Mouse (Mus musculus): ENCODE measurements around the gene Lhfpl5.

Gene Lhfpl5

DNA sequence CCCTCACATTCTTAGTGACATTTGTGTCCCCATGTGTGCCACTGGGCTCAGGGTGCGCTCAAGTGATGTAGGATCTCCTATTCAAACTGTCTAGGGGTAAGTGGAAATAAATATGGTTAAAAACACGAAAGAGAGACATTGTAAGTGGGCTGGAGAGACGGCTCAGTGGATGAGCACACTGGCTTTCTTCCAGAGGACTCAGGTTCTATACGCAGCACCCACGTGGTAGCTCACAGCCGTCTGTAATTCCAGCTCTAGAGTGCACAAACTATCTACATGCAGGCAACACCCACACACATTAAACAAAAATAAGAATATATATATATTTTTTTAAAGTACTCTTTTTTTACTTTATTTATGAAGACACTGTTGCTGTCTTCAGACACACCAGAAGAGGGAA, 2.5 kb upstream of the Lhfpl5 start:
- no peak for DNase-seq

DNA sequence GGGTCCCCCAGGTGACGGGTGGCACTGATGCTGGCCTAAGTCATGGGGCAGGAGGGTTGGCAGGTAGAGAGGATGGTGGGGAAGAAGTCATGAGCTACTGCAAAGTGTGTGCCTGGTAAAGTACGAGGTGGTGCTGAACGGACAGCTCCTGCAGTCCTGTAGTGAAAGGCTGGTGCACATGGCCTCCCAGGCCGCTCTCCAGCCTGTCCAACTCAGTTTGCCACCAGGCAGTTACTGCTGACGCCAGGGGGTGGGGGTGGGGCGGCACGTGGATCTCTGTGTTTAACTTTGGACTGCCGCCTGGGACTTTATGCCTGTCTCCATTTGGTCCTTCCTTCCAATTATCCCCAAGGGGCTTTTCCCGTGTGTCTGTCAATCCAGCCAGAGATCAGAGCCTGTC, 5.0 kb downstream of the Lhfpl5 start:
- DNase-seq: peak; percentile 70 to 90

- DNase-seq: no peak
Observed at GRCm38 (mm10) chr17:28581056-28581455, 5.6 kb downstream of the Lhfpl5 start.

DNA sequence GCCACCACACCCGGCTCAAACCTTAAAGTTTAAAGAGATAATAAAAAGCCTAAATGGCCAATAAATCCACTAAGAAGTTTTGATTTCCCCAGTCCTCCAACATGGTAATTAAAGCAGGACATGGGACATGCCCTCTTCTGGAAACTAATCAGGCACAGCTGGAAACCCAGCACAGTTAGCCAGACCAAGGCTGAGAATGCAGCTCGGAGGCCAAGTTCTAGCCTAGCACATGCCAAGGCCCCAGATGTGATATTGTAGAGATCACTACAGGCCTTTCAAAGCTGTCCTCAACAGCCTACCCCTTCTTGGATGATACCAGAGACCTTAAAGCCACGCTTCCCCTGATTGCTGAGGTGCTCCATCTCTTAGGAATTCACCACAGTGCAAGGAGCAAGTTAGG, 11.1 kb downstream of the Lhfpl5 start:
- no peak for DNase-seq

GRCm38 (mm10) chr17:28588591-28588990, 13.2 kb downstream of the Lhfpl5 start:
- no peak for DNase-seq

DNA sequence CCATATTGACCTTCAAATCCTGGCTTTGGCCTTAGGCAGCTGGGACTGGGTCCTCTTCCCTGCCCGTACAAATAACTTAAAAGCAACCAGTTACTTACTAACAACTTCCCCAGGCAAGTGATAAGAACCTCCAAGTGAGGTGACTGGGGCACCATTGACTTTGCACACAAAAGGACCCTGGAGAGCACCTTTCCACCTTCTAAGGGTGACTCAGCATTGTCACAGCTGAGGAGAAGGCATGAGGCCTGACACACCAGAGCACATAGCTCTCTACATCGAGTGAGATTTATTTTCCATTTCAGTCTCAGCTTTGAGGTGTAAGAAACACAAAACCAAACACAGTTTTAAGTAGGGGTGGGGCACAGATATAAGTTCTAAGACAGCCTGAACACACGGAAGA, 15.2 kb downstream of the Lhfpl5 start:
- no peak for DNase-seq

DNA sequence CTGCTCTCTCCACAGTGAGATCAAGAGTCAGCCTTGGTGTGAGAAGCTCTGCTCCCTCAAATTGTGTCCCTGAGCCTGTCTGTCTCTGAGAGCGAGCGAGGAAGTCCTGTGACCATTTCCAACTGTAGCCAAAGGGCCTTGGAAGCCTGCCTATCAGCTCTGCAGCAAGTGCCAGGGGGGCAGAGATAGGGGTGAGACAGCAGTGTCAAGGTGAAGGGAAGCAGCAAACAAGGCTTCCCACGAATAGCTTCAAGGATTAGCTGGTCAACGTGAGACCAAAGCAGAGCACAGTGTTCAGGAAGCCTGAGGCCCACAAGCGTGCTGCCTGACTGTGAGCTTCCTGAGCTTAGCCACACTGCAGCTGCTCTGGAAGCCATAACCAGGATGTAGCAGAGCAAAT, 16.0 kb downstream of the Lhfpl5 start:
- DNase-seq: no peak

DNA sequence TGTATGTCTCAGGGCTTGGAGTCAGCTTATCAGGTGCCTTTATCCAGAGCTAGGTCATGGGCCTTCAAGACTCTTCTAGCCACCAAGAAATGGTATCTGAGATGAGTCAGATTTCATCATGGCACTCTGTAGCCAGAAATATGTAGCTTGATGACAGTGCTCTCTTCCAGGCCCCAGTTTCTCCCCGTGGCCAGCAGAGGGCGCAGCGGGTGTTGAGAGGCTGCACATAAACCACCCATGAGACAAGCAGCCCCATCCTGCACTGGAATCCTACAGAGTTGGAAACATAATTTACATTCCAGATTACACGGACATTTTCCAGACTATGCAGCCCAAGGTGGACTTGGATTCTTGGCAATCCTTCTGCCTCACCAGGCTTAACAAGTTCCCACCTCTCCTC, 17.6 kb downstream of the Lhfpl5 start:
- DNase-seq: peak; percentile 66 to 89

DNA sequence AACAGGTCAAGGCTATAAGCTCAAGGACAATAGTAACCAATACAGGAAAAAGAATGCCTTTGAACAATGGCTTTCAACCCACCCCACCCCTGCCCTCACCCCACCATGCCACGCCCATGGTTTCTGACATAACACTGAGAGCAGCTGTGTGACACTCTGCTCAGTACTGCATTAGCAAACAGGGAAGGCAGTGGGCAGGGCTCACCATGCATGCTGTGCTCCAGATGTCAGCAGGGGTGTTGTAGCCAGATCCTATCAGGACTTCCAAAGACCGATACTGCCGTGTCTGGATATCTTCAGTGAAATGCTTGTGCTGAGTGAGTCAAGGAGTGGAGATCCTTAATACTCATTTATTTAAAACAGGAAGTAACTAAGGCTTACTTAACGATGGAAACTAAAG, 18.5 kb downstream of the Lhfpl5 start:
- DNase-seq: no peak

DNA sequence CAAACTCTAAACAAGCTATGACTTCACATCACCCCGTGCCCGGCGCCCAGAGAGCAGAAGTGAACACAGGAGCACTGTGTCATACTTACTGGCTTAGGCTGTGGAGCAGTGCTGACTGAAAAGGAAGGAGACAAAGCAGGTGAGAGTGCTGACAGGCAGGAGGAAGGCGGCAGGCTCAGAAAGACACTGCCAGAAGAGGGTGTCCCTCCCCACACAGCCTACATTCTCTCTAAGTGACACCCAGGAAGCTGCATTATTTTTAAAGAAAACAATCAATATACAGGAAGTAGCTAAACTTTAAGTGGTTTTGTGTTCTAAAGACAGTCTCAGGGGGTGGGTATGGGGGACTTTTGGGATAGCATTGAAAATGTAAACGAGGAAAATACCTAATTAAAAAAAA, 25.3 kb downstream of the Lhfpl5 start:
- DNase-seq: no peak

DNA sequence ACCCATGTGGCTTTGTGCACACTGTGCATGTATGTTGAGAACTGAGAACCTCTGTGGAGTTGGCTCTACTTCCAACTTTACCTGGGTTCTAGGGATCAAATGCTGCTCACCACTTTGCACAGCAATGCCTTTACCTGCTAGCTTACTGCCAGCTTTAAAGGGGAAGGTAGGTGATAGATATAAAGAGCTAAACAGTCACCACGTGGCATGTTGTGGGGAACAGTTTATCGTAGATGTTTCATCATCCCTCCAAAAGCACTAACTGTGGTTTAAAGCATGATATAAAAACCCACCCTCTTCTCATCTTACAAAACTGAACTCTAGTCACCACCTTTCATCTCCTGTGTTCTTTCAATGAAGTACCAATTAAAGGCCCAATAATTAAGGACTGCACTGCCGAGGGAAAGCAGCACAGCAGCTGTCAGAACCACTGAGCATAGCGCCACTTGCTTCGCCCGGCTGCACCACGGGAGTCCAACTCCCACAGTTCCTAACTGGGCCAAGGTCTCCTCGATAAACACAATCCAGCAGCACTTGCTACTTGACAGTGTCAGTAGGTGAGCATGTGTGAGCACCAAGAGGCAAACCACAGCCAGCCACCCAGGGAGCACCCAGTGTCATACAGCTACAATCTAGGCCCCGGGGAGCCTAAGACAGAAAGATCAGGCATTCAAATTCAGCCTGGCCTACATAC, 26.3 kb downstream of the Lhfpl5 start:
- no peak for DNase-seq

- DNase-seq: peak in 1 of 2 experiments; percentile 17
Observed at GRCm38 (mm10) chr17:28609543-28609942, 34.1 kb downstream of the Lhfpl5 start.

DNA sequence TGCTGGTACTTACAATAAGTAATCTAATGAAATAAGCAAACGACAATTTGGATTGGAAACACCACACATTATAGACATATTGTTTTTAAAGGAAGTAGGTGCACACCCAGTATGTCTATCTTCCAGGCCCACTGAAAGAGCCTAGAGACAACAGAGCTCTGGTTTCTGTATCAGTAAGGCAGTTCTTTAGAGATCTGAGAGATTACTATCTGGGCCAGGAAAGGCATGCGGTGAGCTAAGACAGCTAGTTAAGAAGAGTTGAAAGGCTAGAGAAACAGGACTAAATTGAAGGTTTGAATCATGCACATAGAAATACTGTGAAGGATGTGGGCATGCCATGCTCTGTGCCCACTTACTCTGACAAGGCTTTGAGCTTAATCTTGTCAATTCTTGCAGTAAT, 37.2 kb downstream of the Lhfpl5 start:
- DNase-seq: no peak

- DNase-seq: no peak
Observed at GRCm38 (mm10) chr17:28613096-28613495, 37.7 kb downstream of the Lhfpl5 start.

GRCm38 (mm10) chr17:28615332-28615731, 39.9 kb downstream of the Lhfpl5 start:
- DNase-seq: peak; percentile 35 to 37

DNA sequence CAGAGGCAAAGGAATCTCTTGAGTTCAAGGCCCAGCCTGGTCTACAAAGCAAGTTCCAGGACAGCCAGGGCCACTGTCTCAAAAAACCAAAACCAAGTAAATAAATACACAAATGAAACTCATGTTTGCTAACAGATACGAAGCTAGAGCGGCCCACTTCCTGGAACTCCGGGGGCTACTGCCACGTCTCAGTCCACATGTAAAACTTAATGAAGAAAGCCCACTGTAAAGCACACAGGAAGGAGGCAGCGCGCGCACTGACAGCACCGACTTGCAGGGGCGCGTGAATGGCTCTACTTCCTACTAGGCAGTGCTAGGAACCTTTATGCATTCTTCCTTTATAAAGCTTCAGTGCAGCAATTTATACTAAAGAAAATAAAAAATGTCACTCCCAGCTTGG, 42.2 kb downstream of the Lhfpl5 start:
- no peak for DNase-seq

- DNase-seq: no peak
Observed at GRCm38 (mm10) chr17:28618124-28618523, 42.7 kb downstream of the Lhfpl5 start.

GRCm38 (mm10) chr17:28618775-28619174, 43.3 kb downstream of the Lhfpl5 start:
- no peak for DNase-seq

- peak; percentile 78 to 79 for DNase-seq
Observed at GRCm38 (mm10) chr17:28621381-28622299, 46.2 kb downstream of the Lhfpl5 start.

- DNase-seq: peak; percentile 92 to 97
Observed at GRCm38 (mm10) chr17:28622300-28622759, 46.9 kb downstream of the Lhfpl5 start, which contains the start of gene Srpk1. Gene Srpk1 (minus strand): TSS chr17:28622709.

GRCm38 (mm10) chr17:28624841-28625240, 49.4 kb downstream of the Lhfpl5 start:
- no peak for DNase-seq

- no peak for DNase-seq
Observed at GRCm38 (mm10) chr17:28625327-28625726, 49.9 kb downstream of the Lhfpl5 start.

DNA sequence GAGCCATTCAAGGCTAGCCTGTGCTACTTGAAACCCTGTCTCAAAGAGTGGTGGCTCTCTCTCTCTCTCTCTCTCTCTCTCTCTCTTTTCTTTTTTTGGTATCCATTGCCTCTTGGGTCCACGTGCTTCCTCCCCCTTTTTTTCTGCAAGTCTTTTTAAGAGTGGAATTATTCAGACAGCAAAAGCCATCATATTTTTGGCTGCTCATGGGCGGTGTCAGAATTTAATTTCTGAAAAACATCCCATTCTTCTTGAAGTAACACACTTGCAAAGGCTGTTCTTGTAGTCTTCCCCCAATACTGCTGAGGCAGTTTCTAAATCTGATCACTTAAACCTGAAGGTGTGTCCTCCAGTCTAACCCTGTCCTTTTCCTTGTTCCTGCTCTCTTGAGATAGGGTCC, 51.5 kb downstream of the Lhfpl5 start:
- DNase-seq: no peak
